Comparison of ENCODE assay signal across 8 mouse cellular contexts in the genomic region with DNA sequence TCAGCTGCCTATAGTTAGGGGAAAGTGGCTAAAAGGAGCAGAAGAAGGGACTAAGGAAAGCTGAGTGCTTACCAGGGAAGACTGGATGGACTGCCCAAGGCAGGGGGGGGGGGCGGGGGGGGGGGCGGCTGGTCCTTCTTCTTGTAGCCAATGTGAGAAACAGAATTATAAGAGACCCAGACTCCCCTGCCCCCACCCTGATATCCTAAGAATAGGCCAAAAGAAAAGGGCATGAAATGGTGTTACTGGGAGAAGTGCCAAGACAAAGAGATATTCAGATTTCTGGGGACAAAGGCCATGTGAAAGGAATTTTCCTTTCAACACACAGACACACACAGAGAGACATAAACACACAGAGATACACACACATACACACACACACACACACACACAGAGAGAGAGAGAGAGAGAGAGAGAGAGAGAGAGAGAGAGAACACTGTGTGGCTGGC.
DNase-seq lines count a peak whose midpoint lies in the region; ATAC-seq and TF ChIP-seq lines count a peak whose summit lies in the region.

No protein-coding gene starts in this region.

- no peak; the same call in 1 of the 2 replicates for TF ChIP-seq EP300 in lung, postnatal 0 days (IDR thresholded peaks at IDR 0.05)

- TF ChIP-seq CTCF in lung, postnatal 0 days (IDR thresholded peaks at IDR 0.05): no peak

- H3K36me3 ChIP-seq in embryonic facial prominence, embryonic 14.5 days (ENCODE audit: control insufficient read depth, insufficient read depth, low read length): no peaks in the 10 kb centered on the region
- H3K36me3 ChIP-seq in intestine, embryonic 15.5 days: no peaks in the 10 kb centered on the region
- H3K36me3 ChIP-seq in lung, postnatal 0 days (ENCODE audit: insufficient read depth, low read length): no peaks in the 10 kb centered on the region

- no peak overlapping the region for H3K9ac ChIP-seq in embryonic facial prominence, embryonic 14.5 days (ENCODE audit: low read depth, low read length)
- no peak overlapping the region for H3K9ac ChIP-seq in intestine, embryonic 15.5 days
- H3K9ac ChIP-seq in lung, postnatal 0 days (replicated peaks; ENCODE audit: low read depth): no peak overlapping the region

- no peaks in the 10 kb centered on the region for H3K9me3 ChIP-seq in embryonic facial prominence, embryonic 14.5 days (ENCODE audit: control insufficient read depth, low read length)
- no peaks in the 10 kb centered on the region for H3K9me3 ChIP-seq in intestine, embryonic 15.5 days
- no peaks in the 10 kb centered on the region for H3K9me3 ChIP-seq in lung, postnatal 0 days (ENCODE audit: low read length)

- peak overlapping the region; percentile 55; the same call in 1 of the 2 replicates for H3K27ac ChIP-seq in embryonic facial prominence, embryonic 14.5 days (replicated peaks; ENCODE audit: low read depth, low read length)
- H3K27ac ChIP-seq in intestine, embryonic 15.5 days: peak overlapping the region; percentile 59
- H3K27ac ChIP-seq in lung, postnatal 0 days (ENCODE audit: low read length): peak overlapping the region; percentile 72

- 20% methylated on average over 1 of the region's 2 CpGs for WGBS in embryonic facial prominence, embryonic 14.5 days
- no CpG with 5 or more reads among the region's 2 CpGs for WGBS in intestine, embryonic 15.5 days
- no CpG with 5 or more reads among the region's 2 CpGs for WGBS in lung, postnatal 0 days

- no peak; the same call in none of the 2 replicates for ATAC-seq in embryonic facial prominence, embryonic 14.5 days (ENCODE audit: low read depth)
- ATAC-seq in intestine, embryonic 15.5 days: peak; percentile 72
- peak; percentile 69 for ATAC-seq in lung, postnatal 0 days
- ATAC-seq in granulocyte monocyte progenitor cell, adult 5-6 weeks (replicated peaks; ENCODE audit: poor library complexity, severe bottlenecking): no peak
- no peak for ATAC-seq in monocyte, adult 5-6 weeks (replicated peaks; ENCODE audit: insufficient number of reproducible peaks, low FRiP score, low TSS enrichment, poor library complexity, severe bottlenecking)

- no peak overlapping the region for H3K4me2 ChIP-seq in embryonic facial prominence, embryonic 14.5 days (ENCODE audit: low read depth, low read length)
- no peak overlapping the region for H3K4me2 ChIP-seq in intestine, embryonic 15.5 days (replicated peaks)
- H3K4me2 ChIP-seq in lung, postnatal 0 days (replicated peaks; ENCODE audit: low read depth, low read length): no peak overlapping the region

- H3K4me1 ChIP-seq in embryonic facial prominence, embryonic 14.5 days (ENCODE audit: control insufficient read depth, insufficient read depth, low read length): peaks cover 19% of the 10 kb centered on the region
- peaks cover 8% of the 10 kb centered on the region; the same call in 1 of the 2 replicates for H3K4me1 ChIP-seq in intestine, embryonic 15.5 days (replicated peaks)
- peaks cover 10% of the 10 kb centered on the region; the same call in 1 of the 2 replicates for H3K4me1 ChIP-seq in lung, postnatal 0 days (ENCODE audit: insufficient read depth, low read depth, low read length)

- H3K27me3 ChIP-seq in embryonic facial prominence, embryonic 14.5 days (replicated peaks; ENCODE audit: control insufficient read depth, insufficient read depth, low read length): no peaks in the 10 kb centered on the region
- H3K27me3 ChIP-seq in intestine, embryonic 15.5 days (replicated peaks): no peaks in the 10 kb centered on the region
- no peaks in the 10 kb centered on the region for H3K27me3 ChIP-seq in lung, postnatal 0 days (replicated peaks; ENCODE audit: insufficient read depth, low read length)

- peak; percentile 7 to 10 for DNase-seq in cerebellum, postnatal 14 days
- DNase-seq in cerebellum, postnatal 36 days: no peak
- DNase-seq in embryonic facial prominence, embryonic 14.5 days (ENCODE audit: low spot score): peak; percentile 77
- DNase-seq in lung, postnatal 0 days (ENCODE audit: low spot score): peak; percentile 79
- no peak for DNase-seq in right cerebral cortex, adult 18-20 months

- no peak overlapping the region for H3K4me3 ChIP-seq in embryonic facial prominence, embryonic 14.5 days (ENCODE audit: low read depth, low read length)
- no peak overlapping the region for H3K4me3 ChIP-seq in intestine, embryonic 15.5 days (replicated peaks)
- no peak overlapping the region for H3K4me3 ChIP-seq in lung, postnatal 0 days (ENCODE audit: low read depth, low read length)

Comparison
In these comparisons a context has a peak if more than half of its experiments do, and no peak if none do; other contexts are left out.
1. DNase-seq: peak in cerebellum, postnatal 14 days (2 of 2), embryonic facial prominence, embryonic 14.5 days (single experiment) and lung, postnatal 0 days (single experiment); none in cerebellum, postnatal 36 days (0 of 2) and right cerebral cortex, adult 18-20 months (single experiment).
2. ATAC-seq: peak in intestine, embryonic 15.5 days (single experiment) and lung, postnatal 0 days (single experiment); none in embryonic facial prominence, embryonic 14.5 days (single experiment), granulocyte monocyte progenitor cell, adult 5-6 weeks (single experiment) and monocyte, adult 5-6 weeks (single experiment).
3. Peak in every context shown above with its lines, with median percentiles within 50 percentile points of each other: H3K27ac ChIP-seq.